Mouse (Mus musculus): Measurements from ENCODE around the gene Dhx16. TPM values are rescaled to one million over a fixed set of nuclear protein-coding genes. Genes with fewer than 3 reads are reported as not detected.
A peak's percentile ranks its signal among the peaks of the same experiment; 100 is the strongest.

The Dhx16 gene
- total RNA-seq, 2 experiments from 2014 or later, result 37.5 to 40.8 TPM

DNA sequence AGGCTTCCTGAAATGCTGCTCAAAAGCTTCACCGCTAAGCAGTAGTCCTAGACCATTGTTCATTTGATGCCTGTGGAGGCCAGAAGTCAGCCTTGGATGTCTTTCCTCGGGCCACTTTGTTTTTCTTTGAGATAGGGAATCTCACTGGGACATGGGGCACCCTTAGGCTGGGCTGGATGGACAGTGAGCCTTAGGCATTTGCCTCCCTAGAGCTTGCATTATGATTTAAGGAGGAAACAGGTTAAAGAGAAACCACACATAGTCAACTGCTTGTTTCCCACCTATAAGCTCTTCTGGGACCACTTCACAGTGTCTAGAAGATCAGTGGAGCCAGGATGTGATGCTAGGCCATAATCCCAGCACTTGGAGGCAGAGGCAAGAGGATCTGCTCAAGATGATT is 19.8 kb upstream of the Dhx16 start:
- no peak for DNase-seq

DNA sequence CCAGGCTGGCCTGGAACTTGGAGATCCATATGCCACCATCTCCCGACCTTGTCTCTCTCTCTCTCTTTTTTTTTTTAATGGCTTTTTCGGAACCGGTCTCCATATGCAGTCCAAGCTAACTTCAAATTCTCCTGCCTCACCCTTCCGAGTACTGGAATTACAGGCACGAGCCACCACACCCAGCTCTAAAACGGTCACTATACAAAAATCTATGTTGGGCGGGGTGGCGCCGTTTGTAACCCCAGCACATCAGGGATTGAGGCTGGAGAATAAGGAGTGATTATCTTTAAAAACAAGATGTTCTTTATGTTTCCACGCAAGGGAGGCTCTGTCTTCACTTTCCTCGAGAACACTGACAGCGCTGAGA is 18.8 kb upstream of the Dhx16 start:
- no peak for DNase-seq

DNA sequence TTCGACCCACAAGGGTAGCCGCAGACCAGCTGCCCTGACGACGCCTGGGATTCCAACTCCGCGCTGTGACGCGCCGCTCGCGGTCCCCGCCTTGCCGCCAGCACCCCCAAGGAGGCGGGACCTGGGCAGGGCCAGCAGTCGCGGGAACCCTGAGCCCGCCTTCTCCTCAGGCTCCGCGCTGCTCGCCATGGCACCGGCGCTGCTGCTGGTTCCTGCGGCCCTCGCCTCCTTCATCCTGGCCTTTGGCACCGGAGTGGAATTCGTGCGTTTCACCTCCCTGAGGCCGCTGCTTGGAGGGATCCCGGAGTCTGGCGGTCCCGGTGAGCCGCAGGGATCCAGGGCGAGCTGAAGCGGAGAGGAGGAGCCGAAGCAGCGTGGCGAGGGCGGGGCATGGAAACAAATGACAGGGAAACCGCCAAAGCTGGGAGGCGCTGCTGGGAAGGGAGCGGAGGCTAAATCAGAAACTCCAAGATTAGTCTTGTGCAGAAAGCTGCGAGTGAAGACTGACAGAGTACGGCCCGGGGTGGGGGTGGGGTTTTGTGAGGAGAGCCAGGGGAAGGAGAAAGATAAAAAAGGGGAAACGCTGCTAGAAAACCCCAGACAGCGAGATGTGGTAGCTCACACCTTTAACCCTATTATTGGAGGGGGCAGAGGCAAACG is 18.3 kb upstream of the Dhx16 start, which contains the start of gene Nrm:
Nrm (plus strand) TSS at position 121 of the 660 bp plus-strand sequence.
- peak; percentile 93 to 96 for DNase-seq

DNA sequence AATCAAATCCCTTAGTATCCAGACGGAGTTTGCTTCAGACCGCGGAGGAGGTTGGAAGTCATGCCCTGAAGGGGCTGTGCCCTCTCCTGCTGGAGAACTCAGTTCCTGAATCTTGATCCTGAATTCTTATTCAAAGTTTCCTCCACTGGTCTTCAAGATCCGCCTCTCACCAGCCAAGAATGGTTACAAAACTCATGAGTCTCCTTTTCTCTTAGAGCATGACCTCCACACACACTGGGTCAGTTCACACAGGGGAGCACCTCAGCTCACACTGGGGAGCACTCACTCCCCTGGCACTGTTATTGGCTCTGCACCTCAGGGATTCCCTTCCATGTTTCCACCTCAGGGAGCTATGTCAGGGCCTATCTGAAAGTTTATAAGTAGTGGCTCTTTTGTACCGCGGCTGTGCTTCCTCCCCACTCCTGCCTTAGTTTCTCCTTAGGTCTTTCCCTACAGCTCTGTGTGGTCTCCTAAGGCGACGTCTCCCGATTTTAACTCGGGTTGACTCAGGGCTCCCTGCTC is 14.7 kb upstream of the Dhx16 start:
- no peak for DNase-seq

DNA sequence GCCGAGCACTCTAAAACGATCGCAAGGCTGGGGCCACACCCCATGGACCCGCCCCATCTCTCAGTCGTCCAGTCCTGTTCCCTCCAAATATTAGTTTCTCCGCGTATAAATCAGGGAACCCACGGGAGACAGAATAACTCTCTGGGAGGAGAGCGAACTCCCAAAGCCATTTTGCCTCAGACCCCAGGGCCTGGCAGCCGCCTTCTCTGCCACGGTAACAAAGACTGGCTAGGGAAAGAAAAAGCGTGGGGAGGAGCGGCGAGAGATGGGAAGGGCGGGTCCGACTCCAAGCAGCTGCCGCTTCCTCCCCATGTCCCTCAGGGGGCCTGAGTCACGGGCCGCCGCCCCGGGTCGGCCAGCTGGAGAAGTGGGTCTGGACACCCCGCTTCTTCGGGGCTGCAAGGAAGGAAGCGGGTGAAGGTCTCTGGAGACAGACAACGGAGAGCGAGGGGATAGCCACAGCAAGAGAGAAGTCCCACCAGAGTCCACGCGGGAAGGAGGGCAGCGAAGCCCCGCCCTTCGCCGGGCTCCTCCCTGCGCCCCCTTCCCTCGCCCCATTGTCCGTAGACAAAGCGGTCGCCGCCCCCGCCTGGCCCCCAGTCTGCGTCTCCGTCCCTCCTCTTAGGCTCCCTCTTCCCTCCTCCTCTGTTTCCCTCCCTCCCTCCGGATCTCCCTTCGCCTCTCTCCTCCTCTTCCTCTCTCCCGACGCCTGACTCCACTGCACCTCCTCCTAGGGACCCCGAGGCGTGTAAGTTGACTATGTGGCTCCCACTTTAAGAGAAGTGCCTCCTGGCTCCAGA is 13.9 kb upstream of the Dhx16 start, which contains the start of gene Ppp1r18:
Ppp1r18 (plus strand) TSS at position 113 of the 800 bp plus-strand sequence.
- DNase-seq, result peak; percentile 75 to 85

DNA sequence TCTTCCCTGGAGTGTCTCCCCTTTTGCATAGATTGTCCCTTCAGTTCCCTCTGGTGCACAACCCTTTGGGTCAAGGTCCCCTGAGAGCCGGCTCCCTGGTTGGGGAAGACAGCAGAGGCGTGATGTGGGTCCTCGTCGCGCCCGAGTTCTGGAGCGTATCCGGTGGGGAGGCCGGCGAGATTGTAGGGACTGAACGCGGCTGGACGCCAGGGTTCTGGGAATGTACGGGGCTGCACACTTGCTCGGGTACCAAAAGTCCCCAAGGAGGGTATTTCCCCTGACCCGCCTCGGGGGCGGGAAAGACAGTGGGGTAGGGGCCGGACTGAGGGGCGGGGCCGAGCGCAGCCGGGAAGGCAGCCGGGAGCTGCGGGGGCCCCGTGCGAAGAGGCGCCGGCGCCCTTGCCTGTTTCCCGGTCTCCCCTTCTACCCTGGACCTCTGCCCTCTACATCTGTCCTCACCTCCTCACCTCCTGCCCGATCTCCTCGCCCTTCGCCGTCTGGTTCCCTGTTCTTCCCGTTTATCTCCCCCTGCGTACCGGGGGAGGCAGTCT is 13.3 kb upstream of the Dhx16 start:
- DNase-seq, result peak; percentile 80 to 87

DNA sequence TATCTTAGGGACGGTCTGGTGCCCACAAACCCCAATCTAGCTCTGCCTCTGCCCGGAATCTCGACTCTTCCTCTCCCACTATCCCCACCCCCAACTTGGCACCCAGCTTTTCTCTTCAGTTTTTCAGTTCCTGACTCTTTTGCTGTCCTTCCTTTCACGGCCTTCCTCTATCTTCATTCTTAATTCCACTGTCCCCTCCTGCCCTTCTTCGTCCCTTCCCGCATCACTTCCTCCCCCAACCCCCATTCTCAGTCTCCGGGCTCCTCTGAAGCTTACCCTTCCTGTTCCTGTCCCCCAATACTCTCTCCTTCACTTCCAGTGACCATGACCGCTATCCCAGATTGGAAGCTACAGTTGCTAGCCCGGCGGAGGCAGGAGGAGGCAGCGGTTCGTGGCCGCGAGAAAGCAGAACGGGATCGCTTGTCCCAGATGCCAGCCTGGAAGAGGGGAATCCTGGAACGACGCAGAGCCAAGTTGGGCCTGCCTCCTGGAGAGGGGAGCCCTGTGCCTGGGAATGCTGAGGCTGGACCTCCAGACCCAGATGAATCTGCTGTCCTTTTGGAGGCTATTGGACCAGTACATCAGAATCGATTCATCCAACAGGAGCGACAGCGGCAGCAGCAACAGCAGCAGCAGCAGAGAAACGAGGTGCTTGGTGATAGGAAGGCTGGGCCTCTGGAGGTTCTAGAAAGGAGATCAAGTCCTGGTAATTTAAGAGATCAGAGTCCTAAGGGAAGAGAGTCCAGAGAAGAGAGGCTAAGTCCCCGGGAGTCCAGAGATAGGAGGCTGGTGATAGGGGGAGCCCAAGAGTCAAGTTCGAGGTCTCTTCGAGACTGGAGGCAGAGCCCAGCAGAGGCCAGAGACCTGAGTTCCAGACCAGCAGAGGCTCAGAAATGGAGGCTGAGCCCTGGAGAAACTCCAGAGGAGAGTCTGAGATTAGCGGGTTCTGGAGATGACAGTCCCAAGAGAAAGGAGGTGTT is 12.4 kb upstream of the Dhx16 start:
- peak; percentile 59 to 75 for DNase-seq

DNA sequence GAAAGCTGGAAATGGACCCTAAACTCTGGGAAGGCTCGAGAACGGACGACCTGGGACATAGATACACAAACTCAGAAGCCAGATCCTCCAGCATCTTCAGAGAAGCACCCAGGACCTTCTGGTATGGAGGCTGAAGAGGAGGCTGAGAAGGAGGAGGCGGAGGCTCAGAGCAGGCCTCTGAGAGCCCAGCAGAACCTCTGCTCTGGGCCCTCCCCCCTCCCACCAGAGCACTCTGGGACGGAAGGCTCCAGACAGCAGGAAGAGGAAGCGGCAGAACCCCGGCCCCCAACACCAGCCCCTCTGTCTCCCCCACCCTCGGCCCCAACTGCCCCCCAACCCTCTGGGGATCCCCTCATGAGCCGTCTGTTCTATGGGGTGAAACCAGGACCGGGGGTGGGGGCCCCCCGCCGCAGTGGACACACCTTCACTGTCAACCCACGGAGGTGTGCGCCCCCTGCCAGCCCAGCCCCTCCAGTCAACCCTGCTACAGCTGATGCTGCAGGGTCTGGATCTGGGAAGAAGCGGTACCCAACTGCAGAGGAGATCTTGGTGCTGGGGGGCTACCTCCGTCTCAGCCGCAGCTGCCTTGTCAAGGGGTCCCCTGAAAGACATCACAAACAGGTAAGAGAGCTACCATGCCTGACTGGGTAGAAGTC is 11.3 kb upstream of the Dhx16 start:
- peak; percentile 38 to 66 for DNase-seq

DNA sequence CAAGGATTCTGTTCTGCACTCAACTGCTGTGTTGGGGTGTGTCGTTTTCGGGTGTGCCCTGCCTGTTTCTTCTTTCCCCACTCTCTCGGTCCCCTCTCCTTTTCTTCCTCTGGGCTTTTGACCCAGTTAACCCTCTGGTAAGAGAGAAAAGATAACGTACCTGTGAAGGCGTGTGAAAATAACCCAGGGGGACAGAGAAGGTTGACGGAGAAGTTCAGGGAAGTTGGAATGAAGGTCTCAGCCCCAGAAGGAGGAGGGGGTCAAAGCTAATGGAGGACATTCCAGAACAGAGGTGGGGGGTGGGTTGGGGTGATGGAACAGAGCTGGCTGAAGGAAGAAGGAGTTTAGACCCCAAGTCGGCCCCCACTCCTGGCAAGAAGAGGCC is 10.7 kb upstream of the Dhx16 start:
- DNase-seq, result no peak

DNA sequence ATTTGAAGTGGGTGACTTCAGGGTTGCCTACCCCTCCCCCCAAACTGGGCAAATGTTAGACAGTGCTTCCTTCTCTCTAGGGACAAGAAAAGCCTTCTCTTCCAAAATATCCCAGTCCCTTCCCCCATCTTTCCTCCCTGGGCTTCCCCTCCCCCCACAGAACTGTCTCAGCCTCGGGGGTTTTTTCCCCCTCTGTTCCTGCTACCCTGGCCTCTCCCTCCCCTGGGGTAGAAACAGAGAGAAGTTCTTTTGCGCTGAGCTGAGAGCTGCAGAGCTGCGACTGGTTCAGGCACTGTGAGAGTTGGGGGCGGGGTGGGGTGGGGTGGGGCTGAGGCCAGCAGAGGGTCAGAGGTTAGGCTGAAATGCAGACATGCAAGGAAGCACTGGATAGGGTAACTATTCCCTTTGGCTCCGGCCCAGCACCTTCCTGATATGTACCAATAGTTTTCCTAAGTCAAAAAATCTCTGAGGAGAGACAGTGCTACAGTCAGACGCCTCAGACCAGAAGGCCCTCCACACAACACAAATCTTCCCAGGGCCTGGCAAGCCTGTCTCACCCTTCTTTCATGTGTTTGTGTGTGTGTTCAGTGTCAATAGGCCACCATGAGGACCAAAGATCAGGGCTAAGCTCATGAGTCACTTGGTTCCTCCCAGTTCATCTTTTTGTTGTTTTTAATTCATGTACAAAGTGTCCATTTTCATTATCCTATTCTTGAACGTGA is 10.1 kb upstream of the Dhx16 start:
- DNase-seq, result peak; percentile 53 to 71

DNA sequence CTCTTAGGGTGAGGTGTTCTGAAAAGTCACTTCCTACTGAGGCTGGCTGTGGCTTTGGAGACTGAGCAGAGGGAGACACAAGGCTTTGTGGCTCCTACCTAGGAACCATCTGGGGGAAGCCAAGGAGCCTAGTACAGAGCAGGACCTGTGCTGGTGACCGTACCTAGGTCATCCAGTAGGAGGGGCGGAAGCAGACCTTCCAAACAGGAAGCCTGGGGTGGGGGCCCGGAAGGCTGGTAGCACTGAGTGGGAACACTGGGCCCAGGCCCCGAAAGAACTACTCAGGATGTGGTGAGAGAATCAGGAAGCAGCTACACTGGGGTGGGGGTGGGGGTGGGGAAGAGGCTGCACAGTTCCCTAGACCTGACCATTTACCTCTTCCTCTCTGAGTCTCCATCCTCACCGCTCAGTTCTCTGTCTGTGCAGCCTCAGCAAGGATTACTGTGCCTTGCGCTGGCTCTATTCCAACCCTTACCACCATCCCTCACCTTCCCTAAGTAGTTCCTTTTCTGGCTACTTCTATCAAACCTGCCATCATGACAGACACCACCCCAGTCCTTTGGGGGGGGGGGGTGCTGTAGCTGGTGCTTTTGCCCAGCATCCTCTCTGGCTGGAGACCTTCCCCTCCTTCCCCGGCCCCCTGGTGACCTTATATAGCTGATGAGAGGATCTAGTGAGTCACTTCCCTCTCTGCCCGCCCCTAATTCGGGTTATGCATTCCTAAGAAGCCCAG is 9.3 kb upstream of the Dhx16 start:
- peak; percentile 70 to 81 for DNase-seq

DNA sequence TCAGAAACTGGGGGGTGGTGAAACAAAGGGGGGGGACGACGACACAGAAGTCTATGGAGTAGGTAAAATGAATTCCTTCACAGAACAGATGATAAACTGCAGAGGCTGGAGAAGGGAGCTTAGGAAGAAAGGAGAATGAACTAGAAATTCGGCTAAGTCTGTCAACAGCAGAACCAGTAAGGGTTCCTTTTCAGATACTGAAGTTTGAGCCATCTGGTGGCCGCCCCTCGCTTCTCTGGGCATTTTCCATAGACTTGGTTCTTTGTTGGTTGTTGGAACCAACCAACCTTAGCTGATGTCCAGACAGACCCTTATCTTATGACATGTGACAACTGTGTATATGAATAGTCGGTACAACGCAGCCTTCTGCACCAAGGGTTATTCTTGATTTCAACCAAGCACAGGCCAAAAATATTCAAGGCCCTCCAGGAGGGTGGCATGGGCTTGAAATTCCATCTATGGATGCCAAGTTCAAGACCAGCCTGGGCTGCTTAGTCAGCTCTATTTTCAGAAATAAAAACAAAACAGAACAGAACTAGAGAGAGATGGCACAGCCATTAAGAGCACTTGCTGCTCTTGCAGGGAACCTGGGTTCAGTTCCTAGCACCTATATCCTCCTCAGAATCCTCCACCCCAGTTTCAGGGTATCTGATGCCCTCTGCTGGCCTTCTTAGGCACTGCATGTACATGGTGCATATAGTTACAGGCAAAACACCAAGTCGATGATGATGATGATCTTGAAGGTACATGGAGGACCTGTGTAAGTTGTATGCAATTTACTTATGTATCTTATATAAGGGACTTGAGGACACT is 8.5 kb upstream of the Dhx16 start:
- peak; percentile 32 to 40 for DNase-seq

DNA sequence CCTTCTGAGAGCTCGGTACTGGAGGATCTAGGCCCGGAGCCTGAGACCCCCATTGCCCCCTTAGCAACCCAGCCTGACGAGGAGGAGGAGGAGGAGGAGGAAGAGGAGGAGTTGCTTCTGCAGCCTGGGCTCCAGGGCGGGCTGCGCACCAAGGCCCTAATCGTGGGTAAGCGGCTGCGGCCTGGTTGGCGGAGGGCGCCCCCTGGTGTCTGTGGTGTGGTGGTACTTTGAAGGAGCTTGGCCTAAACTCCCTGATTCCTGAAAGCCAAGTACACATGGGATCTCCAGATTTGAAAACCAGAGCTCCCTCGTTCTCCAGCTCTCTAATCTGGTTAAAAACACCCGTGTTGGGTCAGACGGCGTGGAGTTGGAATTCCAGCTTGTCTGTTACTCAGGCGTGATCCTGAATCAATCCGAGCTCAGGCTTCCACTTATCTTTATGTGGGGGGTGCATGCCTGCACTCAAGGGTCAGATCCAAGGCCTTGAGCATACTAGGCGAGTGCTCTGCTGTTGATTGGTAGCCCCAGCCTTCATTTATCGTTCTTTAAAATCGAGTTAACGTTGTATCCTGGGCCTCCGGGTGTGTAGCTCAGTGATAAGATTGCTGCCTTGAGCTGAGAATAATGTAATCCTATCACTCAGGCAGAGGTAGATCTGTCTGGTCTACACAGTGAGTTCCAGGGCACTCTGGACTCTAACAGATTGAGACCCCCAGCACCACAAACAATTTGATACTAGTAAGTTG is 5.7 kb upstream of the Dhx16 start:
- peak; percentile 94 to 96 for DNase-seq

DNA sequence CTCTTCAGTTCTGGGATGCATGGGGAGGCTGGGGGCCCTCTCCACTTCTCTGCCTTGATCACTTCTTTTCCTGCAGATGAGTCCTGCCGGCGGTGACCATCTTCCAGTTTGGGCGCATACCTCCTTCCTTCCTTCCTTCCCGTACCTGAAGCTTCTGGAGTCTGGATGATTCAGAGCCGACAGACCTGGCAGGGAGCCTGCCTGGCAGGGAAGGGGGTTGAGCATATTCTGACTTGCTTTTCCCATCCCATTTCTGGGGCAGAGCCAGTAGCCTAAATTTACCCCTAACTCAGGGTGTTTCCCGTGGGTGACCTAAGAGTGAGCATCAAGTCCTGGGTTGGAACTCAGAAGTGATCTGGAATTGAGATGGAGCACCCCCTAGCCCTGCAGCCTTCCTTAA is 4.9 kb upstream of the Dhx16 start:
- peak in 1 of 2 experiments; percentile 33 for DNase-seq

DNA sequence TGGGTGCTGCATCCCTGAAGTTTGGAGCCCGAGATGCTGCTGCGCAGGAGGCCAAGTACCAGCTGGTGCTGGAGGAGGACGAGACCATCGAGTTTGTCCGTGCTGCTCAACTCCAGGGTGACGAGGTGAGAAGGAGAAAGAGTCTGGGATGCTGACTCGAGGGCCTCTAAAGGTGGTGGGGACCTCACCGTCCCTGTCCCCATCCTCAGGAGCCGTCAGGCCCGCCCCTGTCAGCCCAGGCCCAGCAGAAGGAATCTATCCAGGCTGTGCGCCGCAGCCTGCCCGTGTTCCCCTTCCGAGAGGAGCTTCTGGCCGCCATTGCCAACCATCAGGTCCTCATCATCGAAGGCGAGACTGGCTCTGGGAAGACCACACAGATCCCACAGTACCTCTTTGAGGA is 3.3 kb downstream of the Dhx16 start:
- DNase-seq, result no peak

DNA sequence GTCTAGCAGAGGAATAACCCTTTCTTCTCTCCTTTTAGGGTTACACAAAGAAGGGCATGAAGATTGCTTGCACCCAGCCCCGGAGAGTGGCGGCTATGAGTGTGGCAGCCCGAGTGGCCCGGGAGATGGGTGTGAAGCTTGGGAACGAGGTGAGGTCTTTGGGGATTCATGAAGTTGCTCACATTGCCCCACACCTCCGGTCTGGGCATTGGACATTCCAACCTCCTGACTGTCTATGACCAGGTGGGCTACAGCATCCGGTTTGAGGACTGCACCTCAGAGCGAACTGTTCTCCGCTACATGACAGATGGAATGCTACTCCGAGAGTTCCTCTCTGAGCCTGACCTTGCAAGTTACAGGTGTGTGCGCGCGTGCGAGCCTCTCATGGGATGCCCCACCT is 4.2 kb downstream of the Dhx16 start:
- no peak for DNase-seq

DNA sequence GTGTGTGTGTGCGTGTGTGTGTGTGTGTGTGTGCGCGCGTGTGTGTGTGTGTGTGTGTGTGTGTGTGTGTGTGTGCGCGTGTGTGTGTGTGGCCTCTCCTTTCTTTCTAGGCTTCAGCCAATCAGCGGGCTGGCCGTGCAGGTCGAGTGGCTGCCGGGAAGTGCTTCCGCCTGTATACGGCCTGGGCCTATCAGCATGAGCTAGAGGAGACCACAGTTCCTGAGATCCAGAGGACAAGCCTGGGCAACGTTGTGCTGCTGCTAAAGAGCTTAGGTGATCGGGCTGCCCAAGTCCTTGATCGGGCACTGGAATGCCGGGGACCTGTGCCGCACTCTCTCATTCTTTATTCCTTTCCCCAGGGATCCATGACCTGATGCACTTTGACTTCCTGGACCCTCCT is 8.1 kb downstream of the Dhx16 start:
- DNase-seq, result no peak
